Mouse (Mus musculus): ENCODE data around the gene Lca5l.

Gene Lca5l

GRCm38 (mm10) chr16:96191531-96192506 lies at the start of gene Lca5l:
TSS of gene Lca5l (minus strand) at chr16:96192271.
- peak; percentile 98 for DNase-seq (ENCODE audit: low spot score)

GRCm38 (mm10) chr16:96235366-96235970 lies 43.4 kb upstream of the Lca5l start, which contains the start of gene B3galt5:
TSS of gene B3galt5 (plus strand) at chr16:96235801.
- DNase-seq (ENCODE audit: low spot score): no peak

GRCm38 (mm10) chr16:96233996-96234395 lies 41.9 kb upstream of the Lca5l start:
- no peak for DNase-seq (ENCODE audit: low spot score)

GRCm38 (mm10) chr16:96231974-96232373 lies 39.9 kb upstream of the Lca5l start:
- no peak for DNase-seq (ENCODE audit: low spot score)

- DNase-seq (ENCODE audit: low spot score): no peak
Observed at GRCm38 (mm10) chr16:96231251-96231650, 39.2 kb upstream of the Lca5l start.

GRCm38 (mm10) chr16:96230411-96230810 lies 38.3 kb upstream of the Lca5l start:
- DNase-seq (ENCODE audit: low spot score): peak; percentile 73

GRCm38 (mm10) chr16:96229044-96229555 lies 37.0 kb upstream of the Lca5l start:
- DNase-seq (ENCODE audit: low spot score): no peak

- DNase-seq (ENCODE audit: low spot score): no peak
Observed at GRCm38 (mm10) chr16:96228438-96228837, 36.4 kb upstream of the Lca5l start.

- no peak for DNase-seq (ENCODE audit: low spot score)
Observed at GRCm38 (mm10) chr16:96222452-96222851, 30.4 kb upstream of the Lca5l start.

- DNase-seq (ENCODE audit: low spot score): no peak
Observed at GRCm38 (mm10) chr16:96221959-96222358, 29.9 kb upstream of the Lca5l start.

- DNase-seq (ENCODE audit: low spot score): no peak
Observed at GRCm38 (mm10) chr16:96221491-96221890, 29.4 kb upstream of the Lca5l start.

GRCm38 (mm10) chr16:96213027-96213426 lies 21.0 kb upstream of the Lca5l start:
- DNase-seq (ENCODE audit: low spot score): no peak

GRCm38 (mm10) chr16:96210856-96211255 lies 18.8 kb upstream of the Lca5l start:
- DNase-seq (ENCODE audit: low spot score): no peak

- DNase-seq (ENCODE audit: low spot score): no peak
Observed at GRCm38 (mm10) chr16:96209789-96210188, 17.7 kb upstream of the Lca5l start.

- no peak for DNase-seq (ENCODE audit: low spot score)
Observed at GRCm38 (mm10) chr16:96201485-96202232, 9.6 kb upstream of the Lca5l start.

GRCm38 (mm10) chr16:96200702-96201028 lies 8.6 kb upstream of the Lca5l start:
- DNase-seq (ENCODE audit: low spot score): no peak

- no peak for DNase-seq (ENCODE audit: low spot score)
Observed at GRCm38 (mm10) chr16:96199913-96200701, 8.0 kb upstream of the Lca5l start, which contains the start of gene Sh3bgr. TSS of gene Sh3bgr (plus strand) at chr16:96200450.

- DNase-seq (ENCODE audit: low spot score): no peak
Observed at GRCm38 (mm10) chr16:96187619-96188018, 4.5 kb downstream of the Lca5l start.

GRCm38 (mm10) chr16:96179156-96179555 lies 12.9 kb downstream of the Lca5l start:
- DNase-seq (ENCODE audit: low spot score): no peak

GRCm38 (mm10) chr16:96175399-96175798 lies 16.7 kb downstream of the Lca5l start:
- no peak for DNase-seq (ENCODE audit: low spot score)

GRCm38 (mm10) chr16:96173648-96174047 lies 18.4 kb downstream of the Lca5l start:
- DNase-seq (ENCODE audit: low spot score): no peak

Data from left cerebral cortex, adult 11 months (tissue).